Mouse (Mus musculus) E14TG2a.4 (cell line): ENCODE data around the gene Cks2.

Source experiments
- CTCF ChIP-seq: conservative IDR thresholded peaks from 2 replicates; pipeline ENCODE4 v1.5.1; 2014; ENCODE audit warnings: low read length
- NANOG ChIP-seq: IDR thresholded peaks from 2 replicates; pipeline ENCODE4 v1.6.1; 2014; ENCODE audit warnings: borderline replicate concordance, low read length, mixed read lengths
- POU5F1 ChIP-seq: IDR thresholded peaks from 2 replicates; pipeline ENCODE4 v1.6.1; 2014; ENCODE audit warnings: low read length, borderline replicate concordance

GRCm38 (mm10) chr13:51623678-51624077 is 21.4 kb upstream of the Cks2 start:
- TF ChIP-seq CTCF (no peak), NANOG (no peak), POU5F1 (no peak)
